Mouse (Mus musculus) adrenal gland, adult 10 weeks (tissue): ENCODE measurements around the gene Tgds. TPM values are rescaled to one million over a fixed set of nuclear protein-coding genes. Genes with fewer than 3 reads are reported as not detected.

Source experiments
- polyA plus RNA-seq: library from polyadenylated mRNA; stranded (reverse); fragments of 350-450 nt; fragmentation: Illumina TruSeq; extraction: RNeasy Lipid Tissue Mini Kit (QIAGEN cat#74804); gene quantifications from one replicate; pipeline ENCODE4 v1.2.3, GENCODE M21; 2014; ENCODE audit warnings: low read depth, low replicate concordance

The Tgds gene
- 32.1 TPM for polyA plus RNA-seq

DNA sequence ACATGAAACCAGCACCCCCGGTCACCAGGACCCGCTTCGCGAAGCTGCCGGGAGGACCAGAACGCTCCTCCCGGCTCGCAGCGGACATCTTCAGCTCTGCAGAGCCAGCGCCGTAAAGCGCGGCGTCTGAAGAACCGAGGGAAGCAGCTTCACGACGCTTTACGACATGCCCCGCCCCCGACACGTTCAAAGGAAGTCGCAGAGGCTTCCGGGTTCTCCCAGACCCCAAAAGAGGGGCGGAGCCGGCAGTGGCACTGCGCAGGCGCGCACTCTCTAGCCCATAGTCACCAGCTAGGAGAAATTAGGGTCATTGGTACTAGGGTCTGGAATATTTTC lies at the start of gene Tgds:
Tgds (minus strand) TSS at position 114 of the 336 bp plus-strand sequence.

DNA sequence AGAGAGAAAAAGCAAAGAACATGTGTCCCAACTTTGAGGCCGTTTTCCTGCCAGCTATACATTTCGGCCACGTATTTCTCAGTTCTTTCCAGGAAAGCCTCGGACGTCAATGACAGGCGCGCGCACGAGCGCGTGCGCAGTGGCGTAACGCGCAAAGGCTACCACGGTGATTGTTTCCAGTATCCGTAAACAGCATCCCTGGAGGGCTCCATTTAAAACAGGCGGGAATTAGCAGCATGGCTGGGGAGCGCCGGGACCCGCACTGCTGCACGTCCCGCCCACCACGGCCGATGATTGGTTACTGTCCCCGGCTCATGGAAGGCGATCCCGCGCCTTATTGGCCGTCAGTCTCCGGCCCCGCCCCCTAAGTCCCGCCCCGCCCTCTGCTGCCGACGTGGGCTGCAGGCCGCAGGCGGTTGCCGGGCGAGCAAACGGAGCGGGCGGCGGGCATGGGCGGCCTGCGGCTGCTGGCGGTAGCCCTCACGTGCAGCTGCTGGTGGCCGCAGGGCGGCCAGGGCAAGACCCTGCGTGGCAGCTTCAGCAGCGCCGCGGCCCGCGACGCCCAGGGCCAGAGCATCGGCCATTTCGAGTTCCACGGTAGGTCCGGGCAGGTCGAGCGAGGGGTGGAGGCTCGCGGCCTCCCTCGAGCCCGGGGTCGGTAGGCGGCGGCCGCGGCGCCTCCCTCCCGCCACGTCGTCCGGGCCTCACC lies 4.3 kb upstream of the Tgds start, which contains the start of gene Gpr180:
Gpr180 (plus strand) TSS at position 415 of the 709 bp plus-strand sequence.

Other genes starting within 250 kb of the Tgds start
- gene Dct, start 80.5 kb downstream of the Tgds start, polyA plus RNA-seq = not detected
- 4.2 TPM for gene Gpr180, start 4.4 kb upstream of the Tgds start, polyA plus RNA-seq
- not detected for gene Sox21, start 104.3 kb upstream of the Tgds start, polyA plus RNA-seq
- gene Gm9376, start 134.2 kb upstream of the Tgds start, polyA plus RNA-seq = not detected